Mouse (Mus musculus): ENCODE measurements around the gene Ly6g6c. TPM values are rescaled to one million over a fixed set of nuclear protein-coding genes. Genes with fewer than 3 reads are reported as not detected.

The Ly6g6c gene
- polyA plus RNA-seq, 1 experiment: 146 TPM

DNA sequence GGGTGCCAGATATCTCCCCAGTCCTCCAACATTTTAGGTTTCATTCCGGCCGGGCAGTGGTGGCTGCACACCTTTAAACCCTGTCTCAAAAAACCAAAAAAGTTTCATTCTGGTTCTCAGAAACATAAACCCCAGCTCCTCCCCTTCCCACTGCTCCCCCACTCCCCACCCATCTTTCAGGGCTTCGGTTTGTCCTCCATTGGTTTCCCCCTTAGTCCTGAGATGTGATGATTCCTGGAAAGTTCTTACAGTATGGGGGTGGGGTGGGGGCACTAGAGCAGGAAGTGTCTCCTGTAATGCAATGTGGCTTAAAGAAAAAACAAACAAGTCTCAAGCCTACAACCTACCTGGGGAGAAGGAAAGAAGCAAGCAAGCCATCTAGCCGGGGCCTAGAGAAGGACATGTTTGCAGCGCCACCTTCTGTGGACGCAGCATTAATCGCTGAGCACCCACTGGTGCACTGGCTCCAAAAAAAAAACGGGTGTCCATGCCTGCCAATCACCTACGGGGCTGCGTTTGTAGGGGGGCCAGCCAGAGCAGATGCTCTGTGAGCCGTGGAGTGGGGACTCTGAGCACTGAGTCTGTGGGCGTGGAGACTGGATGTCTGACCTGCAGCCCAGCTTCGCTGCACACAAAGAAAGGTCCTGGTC, 40.7 kb downstream of the Ly6g6c start:
- Histone ChIP-seq H3K4me3 (ENCODE audit: control insufficient read depth, low read depth, low read length) (no peak overlapping the region), H3K27ac (ENCODE audit: control insufficient read depth, insufficient read depth, low read depth, low read length) (no peak overlapping the region), H3K36me3 (ENCODE audit: control insufficient read depth, insufficient read depth, low read length) (no peaks in the 10 kb centered on the region; the same call in 1 of the 2 replicates), H3K27me3 (ENCODE audit: control insufficient read depth, insufficient read depth, low read length) (no peaks in the 10 kb centered on the region), H3K4me1 (ENCODE audit: control insufficient read depth, insufficient read depth, low read length) (peaks cover 5% of the 10 kb centered on the region)
- TF ChIP-seq CTCF (IDR thresholded peaks at IDR 0.05; ENCODE audit: control insufficient read depth, insufficient read depth, insufficient replicate concordance, low read depth, low read length): peak; percentile 35; the same call in 1 of the 2 replicates
- no peak for TF ChIP-seq POLR2A (IDR thresholded peaks at IDR 0.05; ENCODE audit: control insufficient read depth, low read depth, low read length)

DNA sequence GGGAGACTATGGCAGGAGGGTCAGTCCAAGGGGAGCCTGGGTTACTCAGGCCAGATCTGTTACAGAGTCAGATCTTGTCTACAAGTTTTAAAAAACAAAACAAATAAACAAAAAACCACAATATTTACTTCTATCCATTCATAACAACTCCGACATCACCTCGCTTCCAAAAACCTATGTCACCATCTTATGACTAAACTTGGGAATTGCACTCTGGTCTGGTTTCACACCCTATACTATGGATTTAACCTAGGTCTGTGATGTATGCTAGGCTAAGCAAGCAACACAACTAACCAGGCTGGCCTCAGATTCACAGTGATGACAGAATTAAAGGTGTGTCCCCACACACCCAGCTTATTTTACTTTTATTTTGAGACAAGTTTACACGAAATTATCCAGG, 41.3 kb downstream of the Ly6g6c start:
- Histone ChIP-seq H3K4me3 (ENCODE audit: control insufficient read depth, low read depth, low read length) (no peak overlapping the region), H3K27ac (ENCODE audit: control insufficient read depth, insufficient read depth, low read depth, low read length) (no peak overlapping the region), H3K4me1 (ENCODE audit: control insufficient read depth, insufficient read depth, low read length) (peaks cover 5% of the 10 kb centered on the region), H3K27me3 (ENCODE audit: control insufficient read depth, insufficient read depth, low read length) (no peaks in the 10 kb centered on the region), H3K36me3 (ENCODE audit: control insufficient read depth, insufficient read depth, low read length) (no peaks in the 10 kb centered on the region; the same call in 1 of the 2 replicates)
- TF ChIP-seq POLR2A (IDR thresholded peaks at IDR 0.05; ENCODE audit: control insufficient read depth, low read depth, low read length): no peak
- no peak for TF ChIP-seq CTCF (IDR thresholded peaks at IDR 0.05; ENCODE audit: control insufficient read depth, insufficient read depth, insufficient replicate concordance, low read depth, low read length)

DNA sequence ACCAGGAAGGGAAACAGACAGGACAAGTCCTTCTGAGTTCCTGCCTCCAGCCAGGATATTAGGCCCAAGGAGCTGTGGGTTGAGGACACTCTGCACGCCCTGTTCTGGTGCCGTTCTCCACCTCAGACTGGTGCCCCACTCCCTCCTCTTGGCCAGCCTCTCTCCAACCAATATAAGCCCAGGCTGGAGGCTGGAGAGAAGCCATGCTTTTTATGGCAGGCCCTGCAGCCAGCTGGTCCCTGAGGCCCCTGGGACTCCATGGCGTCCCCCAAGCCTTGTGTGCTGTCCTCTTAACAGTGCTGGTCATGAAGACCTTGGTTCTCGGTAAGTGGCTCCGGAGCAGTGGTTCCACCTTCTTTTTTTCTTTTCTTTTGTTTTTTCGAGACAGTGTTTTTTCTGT, 42.9 kb downstream of the Ly6g6c start, which contains the start of gene Ly6g5c:
Ly6g5c (plus strand) TSS at position 183 of the 400 bp plus-strand sequence.
- Histone ChIP-seq H3K27ac (ENCODE audit: control insufficient read depth, insufficient read depth, low read depth, low read length) (no peak within 1 kb of the TSS), H3K4me3 (ENCODE audit: control insufficient read depth, low read depth, low read length) (no peak within 1 kb of the TSS), H3K36me3 (ENCODE audit: control insufficient read depth, insufficient read depth, low read length) (no peaks in the 10 kb centered on the region), H3K4me1 (ENCODE audit: control insufficient read depth, insufficient read depth, low read length) (peaks cover 5% of the 10 kb centered on the region), H3K27me3 (ENCODE audit: control insufficient read depth, insufficient read depth, low read length) (no peaks in the 10 kb centered on the region)
- no peak for TF ChIP-seq POLR2A (IDR thresholded peaks at IDR 0.05; ENCODE audit: control insufficient read depth, low read depth, low read length)
- no peak for TF ChIP-seq CTCF (IDR thresholded peaks at IDR 0.05; ENCODE audit: control insufficient read depth, insufficient read depth, insufficient replicate concordance, low read depth, low read length)

DNA sequence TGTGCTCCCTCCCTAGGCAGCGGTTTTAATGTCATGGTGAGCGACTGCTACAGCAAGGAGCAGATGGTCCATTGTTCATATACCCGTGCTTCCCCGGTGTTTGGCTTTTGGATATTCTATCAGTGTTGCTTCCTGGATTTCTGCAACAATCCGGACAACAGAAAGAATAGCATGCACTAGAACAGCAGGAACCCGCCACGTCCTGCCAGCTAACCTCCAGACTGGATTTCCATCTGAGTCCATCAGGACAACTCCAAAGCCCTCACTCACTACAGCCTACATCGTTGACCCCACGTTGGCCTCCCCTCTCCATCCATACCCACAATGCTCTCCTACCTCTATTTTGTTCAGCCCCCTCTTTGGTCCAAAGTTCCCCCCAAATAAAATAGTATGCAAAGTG, 46.6 kb downstream of the Ly6g6c start:
- H3K4me1 ChIP-seq (ENCODE audit: control insufficient read depth, insufficient read depth, low read length): peaks cover 5% of the 10 kb centered on the region
- no peak overlapping the region for H3K4me3 ChIP-seq (ENCODE audit: control insufficient read depth, low read depth, low read length)
- H3K36me3 ChIP-seq (ENCODE audit: control insufficient read depth, insufficient read depth, low read length): no peaks in the 10 kb centered on the region
- no peak overlapping the region for H3K27ac ChIP-seq (ENCODE audit: control insufficient read depth, insufficient read depth, low read depth, low read length)
- H3K27me3 ChIP-seq (ENCODE audit: control insufficient read depth, insufficient read depth, low read length): no peaks in the 10 kb centered on the region
- TF ChIP-seq CTCF (IDR thresholded peaks at IDR 0.05; ENCODE audit: control insufficient read depth, insufficient read depth, insufficient replicate concordance, low read depth, low read length) (no peak), POLR2A (IDR thresholded peaks at IDR 0.05; ENCODE audit: control insufficient read depth, low read depth, low read length) (no peak)

DNA sequence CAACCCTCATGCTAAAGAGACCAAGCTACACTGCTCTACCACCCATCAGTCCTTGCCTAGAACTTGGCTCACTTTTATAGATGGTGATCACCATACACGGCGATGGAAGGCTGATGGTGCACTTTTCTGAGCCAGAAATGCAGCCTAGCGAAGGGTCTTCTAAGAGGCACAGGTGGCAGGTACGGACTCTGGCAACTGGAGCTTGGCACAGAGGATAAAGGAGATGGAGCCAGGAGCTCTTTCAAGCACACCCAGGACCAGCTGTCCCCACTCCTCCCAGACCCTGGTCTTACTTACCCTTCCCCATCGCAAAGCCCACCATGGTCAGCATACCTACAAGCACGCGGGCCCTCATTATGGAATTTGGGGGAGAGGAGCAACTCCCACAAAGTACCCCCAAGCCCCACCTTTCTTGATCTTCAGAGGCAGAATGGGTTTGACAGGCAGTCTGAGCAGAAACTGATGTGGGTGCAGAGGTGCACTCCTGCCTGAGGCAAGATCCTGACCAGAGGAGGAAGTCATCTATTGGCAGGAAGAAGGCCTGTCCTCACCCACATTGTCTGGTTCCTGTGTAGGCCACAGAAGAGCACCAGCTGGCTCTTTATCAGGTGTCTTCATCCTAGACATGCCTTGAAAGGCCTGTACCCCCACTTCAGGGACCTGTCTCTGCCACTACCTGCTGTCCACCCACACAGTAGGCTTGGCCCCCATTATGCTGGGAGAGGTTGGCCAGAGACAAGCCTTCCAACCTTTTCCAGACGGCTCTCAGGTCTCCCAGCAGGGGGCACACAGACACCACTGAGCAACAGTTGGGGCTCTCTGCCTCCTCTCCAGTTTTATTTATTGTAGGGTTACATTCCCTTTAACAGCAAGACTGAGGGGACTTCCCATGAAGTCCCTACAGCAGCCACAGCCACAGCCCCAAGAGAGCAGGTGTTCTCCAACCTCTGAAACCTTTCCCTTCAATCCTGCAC, 50.1 kb downstream of the Ly6g6c start, which contains the start of gene Ly6g5b:
Ly6g5b (minus strand) TSS at position 383 of the 974 bp plus-strand sequence.
- Histone ChIP-seq H3K36me3 (ENCODE audit: control insufficient read depth, insufficient read depth, low read length) (no peaks in the 10 kb centered on the region; the same call in 1 of the 2 replicates), H3K27ac (ENCODE audit: control insufficient read depth, insufficient read depth, low read depth, low read length) (no peak within 1 kb of the TSS), H3K4me1 (ENCODE audit: control insufficient read depth, insufficient read depth, low read length) (peaks cover 5% of the 10 kb centered on the region), H3K27me3 (ENCODE audit: control insufficient read depth, insufficient read depth, low read length) (no peaks in the 10 kb centered on the region), H3K4me3 (ENCODE audit: control insufficient read depth, low read depth, low read length) (no peak within 1 kb of the TSS)
- TF ChIP-seq POLR2A (IDR thresholded peaks at IDR 0.05; ENCODE audit: control insufficient read depth, low read depth, low read length): no peak
- TF ChIP-seq CTCF (IDR thresholded peaks at IDR 0.05; ENCODE audit: control insufficient read depth, insufficient read depth, insufficient replicate concordance, low read depth, low read length): 0 out of 2 replicates have a peak, but pooled peaks have one; percentile 9

Other genes with a start within 250 kb of the Ly6g6c start
- 41.3 and 46.3 TPM in 2 replicates for gene Stk19, start 228.4 kb upstream of the Ly6g6c start, polyA plus RNA-seq (2012; rRNA removed)
- 51.3 and 61.0 TPM in 2 replicates for gene Dxo, start 228.4 kb upstream of the Ly6g6c start, polyA plus RNA-seq (2012; rRNA removed)
- 137 and 142 TPM in 2 replicates for gene Skiv2l, start 215.2 kb upstream of the Ly6g6c start, polyA plus RNA-seq (2012; rRNA removed)
- gene Nelfe, start 215.0 kb upstream of the Ly6g6c start, polyA plus RNA-seq (2012; rRNA removed): 173 and 180 TPM in 2 replicates
- gene Cfb, start 202.9 kb upstream of the Ly6g6c start, polyA plus RNA-seq (2012; rRNA removed): 1.1 and 1.2 TPM in 2 replicates
- gene Zbtb12, start 185.9 kb upstream of the Ly6g6c start, polyA plus RNA-seq (2012; rRNA removed): 4.0 and 4.7 TPM in 2 replicates
- gene Gm20547, start 183.3 kb upstream of the Ly6g6c start, polyA plus RNA-seq (2012; rRNA removed): not detected in 2 replicates
- 14.8 and 15.3 TPM in 2 replicates for gene C2, start 167.1 kb upstream of the Ly6g6c start, polyA plus RNA-seq (2012; rRNA removed)
- 344 and 384 TPM in 2 replicates for gene Ehmt2, start 166.9 kb upstream of the Ly6g6c start, polyA plus RNA-seq (2012; rRNA removed)
- gene Slc44a4, start 150.9 kb upstream of the Ly6g6c start, polyA plus RNA-seq (2012; rRNA removed): 0.52 and 2.2 TPM in 2 replicates
- 4.1 and 7.9 TPM in 2 replicates for gene Neu1, start 134.1 kb upstream of the Ly6g6c start, polyA plus RNA-seq (2012; rRNA removed)
- 2.6 and 5.2 TPM in 2 replicates for gene Hspa1b, start 106.2 kb upstream of the Ly6g6c start, polyA plus RNA-seq (2012; rRNA removed)
- not detected in 2 replicates for gene Gm20481, start 95.5 kb upstream of the Ly6g6c start, polyA plus RNA-seq (2012; rRNA removed)
- gene Hspa1a, start 93.2 kb upstream of the Ly6g6c start, polyA plus RNA-seq (2012; rRNA removed): 4.4 and 5.5 TPM in 2 replicates
- gene Hspa1l, start 92.7 kb upstream of the Ly6g6c start, polyA plus RNA-seq (2012; rRNA removed): 718 and 731 TPM in 2 replicates
- gene Lsm2, start 83.5 kb upstream of the Ly6g6c start, polyA plus RNA-seq (2012; rRNA removed): 480 and 579 TPM in 2 replicates
- gene Vars, start 64.4 kb upstream of the Ly6g6c start, polyA plus RNA-seq (2012; rRNA removed): 261 and 309 TPM in 2 replicates
- gene Vwa7, start 48.8 kb upstream of the Ly6g6c start, polyA plus RNA-seq (2012; rRNA removed): 0.65 and 0.84 TPM in 2 replicates
- gene Sapcd1, start 37.4 kb upstream of the Ly6g6c start, polyA plus RNA-seq (2012; rRNA removed): 3.5 and 3.8 TPM in 2 replicates
- gene Msh5, start 18.6 kb upstream of the Ly6g6c start, polyA plus RNA-seq (2012; rRNA removed): 19.3 and 20.4 TPM in 2 replicates
- 24.1 and 24.8 TPM in 2 replicates for gene Clic1, start 15.4 kb upstream of the Ly6g6c start, polyA plus RNA-seq (2012; rRNA removed)
- gene Ddah2, start 6.4 kb upstream of the Ly6g6c start, polyA plus RNA-seq (2012; rRNA removed): 11.1 and 14.4 TPM in 2 replicates
- 3.4 and 3.7 TPM in 2 replicates for gene Mpig6b, start 796 bp downstream of the Ly6g6c start, polyA plus RNA-seq (2012; rRNA removed)
- gene Ly6g6e, start 11.5 kb downstream of the Ly6g6c start, polyA plus RNA-seq (2012; rRNA removed): 0.78 and 0.95 TPM in 2 replicates
- 0.85 and 0.99 TPM in 2 replicates for gene Ly6g6d, start 12.7 kb downstream of the Ly6g6c start, polyA plus RNA-seq (2012; rRNA removed)
- gene Ly6g6f, start 20.2 kb downstream of the Ly6g6c start, polyA plus RNA-seq (2012; rRNA removed): 1.1 and 1.2 TPM in 2 replicates
- 121 and 141 TPM in 2 replicates for gene Abhd16a, start 23.9 kb downstream of the Ly6g6c start, polyA plus RNA-seq (2012; rRNA removed)
- gene Ly6g5c, start 42.9 kb downstream of the Ly6g6c start, polyA plus RNA-seq (2012; rRNA removed): 0.54 TPM in 1 of 2 replicates, not detected in the other
- 2.9 and 3.1 TPM in 2 replicates for gene Ly6g5b, start 50.0 kb downstream of the Ly6g6c start, polyA plus RNA-seq (2012; rRNA removed)
- gene Gpank1, start 56.1 kb downstream of the Ly6g6c start, polyA plus RNA-seq (2012; rRNA removed): 70.0 and 73.6 TPM in 2 replicates
- gene Csnk2b, start 56.7 kb downstream of the Ly6g6c start, polyA plus RNA-seq (2012; rRNA removed): 3,095 and 3,228 TPM in 2 replicates
- gene D17H6S53E, start 61.0 kb downstream of the Ly6g6c start, polyA plus RNA-seq (2012; rRNA removed): 0.91 and 2.5 TPM in 2 replicates
- gene Apom, start 66.7 kb downstream of the Ly6g6c start, polyA plus RNA-seq (2012; rRNA removed): 0.41 and 0.48 TPM in 2 replicates
- gene Bag6, start 69.8 kb downstream of the Ly6g6c start, polyA plus RNA-seq (2012; rRNA removed): 709 and 791 TPM in 2 replicates
- 515 and 563 TPM in 2 replicates for gene Prrc2a, start 99.5 kb downstream of the Ly6g6c start, polyA plus RNA-seq (2012; rRNA removed)
- gene Aif1, start 110.7 kb downstream of the Ly6g6c start, polyA plus RNA-seq (2012; rRNA removed): 435 and 444 TPM in 2 replicates
- gene Lst1, start 123.1 kb downstream of the Ly6g6c start, polyA plus RNA-seq (2012; rRNA removed): 0.65 and 1.3 TPM in 2 replicates
- 0.86 and 0.87 TPM in 2 replicates for gene Ltb, start 129.1 kb downstream of the Ly6g6c start, polyA plus RNA-seq (2012; rRNA removed)
- 0.07 TPM in 1 of 2 replicates, not detected in the other for gene Tnf, start 136.6 kb downstream of the Ly6g6c start, polyA plus RNA-seq (2012; rRNA removed)
- gene Lta, start 140.0 kb downstream of the Ly6g6c start, polyA plus RNA-seq (2012; rRNA removed): 0.07 TPM in 1 of 2 replicates, not detected in the other
- not detected in 2 replicates for gene Gm16181, start 155.4 kb downstream of the Ly6g6c start, polyA plus RNA-seq (2012; rRNA removed)
- 10.4 and 11.7 TPM in 2 replicates for gene Atp6v1g2, start 168.3 kb downstream of the Ly6g6c start, polyA plus RNA-seq (2012; rRNA removed)
- 27.9 and 30.2 TPM in 2 replicates for gene Nfkbil1, start 170.4 kb downstream of the Ly6g6c start, polyA plus RNA-seq (2012; rRNA removed)
- 125 and 129 TPM in 2 replicates for gene Ddx39b, start 176.4 kb downstream of the Ly6g6c start, polyA plus RNA-seq (2012; rRNA removed)
- gene H2-D1, start 197.3 kb downstream of the Ly6g6c start, polyA plus RNA-seq (2012; rRNA removed): 29.6 and 31.4 TPM in 2 replicates